Mouse (Mus musculus): Measurements from ENCODE around the gene Tmem206. TPM values are rescaled to one million over a fixed set of nuclear protein-coding genes. Genes with fewer than 3 reads are reported as not detected.

The Tmem206 gene
- polyA plus RNA-seq, 1 experiment from 2014 or later: 16.6 TPM

- H3K36me3 ChIP-seq: peaks cover 3% of the 10 kb centered on the region; the same call in 1 of the 2 replicates
- H3K9me3 ChIP-seq (replicated peaks): no peaks in the 10 kb centered on the region
- peaks cover 27% of the 10 kb centered on the region for H3K4me1 ChIP-seq (replicated peaks)
- H3K9ac ChIP-seq: no peak overlapping the region
- 92% methylated on average over 3 of the region's 3 CpGs for WGBS
- H3K27me3 ChIP-seq (replicated peaks): no peaks in the 10 kb centered on the region
- no peak for ATAC-seq (ENCODE audit: insufficient number of reproducible peaks, low FRiP score)
- no peak overlapping the region for H3K4me3 ChIP-seq
- no peak overlapping the region for H3K4me2 ChIP-seq
- no peak overlapping the region for H3K27ac ChIP-seq (ENCODE audit: poor library complexity, severe bottlenecking)
These were observed 55.1 kb downstream of the Tmem206 start for GRCm38 (mm10) chr1:191380843-191381242.

- ATAC-seq (ENCODE audit: insufficient number of reproducible peaks, low FRiP score): no peak
- peaks cover 3% of the 10 kb centered on the region; the same call in 1 of the 2 replicates for H3K36me3 ChIP-seq
- H3K4me1 ChIP-seq (replicated peaks): peaks cover 21% of the 10 kb centered on the region
- no peaks in the 10 kb centered on the region for H3K27me3 ChIP-seq (replicated peaks)
- H3K9me3 ChIP-seq (replicated peaks): no peaks in the 10 kb centered on the region
- H3K4me2 ChIP-seq: no peak overlapping the region
- H3K27ac ChIP-seq (ENCODE audit: poor library complexity, severe bottlenecking): no peak overlapping the region
- WGBS: 74% methylated on average over 11 of the region's 11 CpGs
- H3K9ac ChIP-seq: no peak overlapping the region
- H3K4me3 ChIP-seq: no peak overlapping the region
These were observed 56.4 kb downstream of the Tmem206 start for GRCm38 (mm10) chr1:191381955-191382736.

GRCm38 (mm10) chr1:191384786-191385430 lies 59.2 kb downstream of the Tmem206 start:
- no peak for ATAC-seq (ENCODE audit: insufficient number of reproducible peaks, low FRiP score)
- 91% methylated on average over 10 of the region's 10 CpGs for WGBS
- H3K9me3 ChIP-seq (replicated peaks): no peaks in the 10 kb centered on the region

GRCm38 (mm10) chr1:191391311-191391710 lies 65.6 kb downstream of the Tmem206 start:
- H3K27me3 ChIP-seq (replicated peaks): no peaks in the 10 kb centered on the region
- H3K9ac ChIP-seq: no peak overlapping the region
- WGBS: 6% methylated on average over 3 of the region's 3 CpGs
- ATAC-seq (ENCODE audit: insufficient number of reproducible peaks, low FRiP score): 0 out of 2 replicates have a peak, but pooled peaks have one; percentile 47
- no peaks in the 10 kb centered on the region for H3K36me3 ChIP-seq
- no peaks in the 10 kb centered on the region for H3K9me3 ChIP-seq (replicated peaks)
- no peak overlapping the region for H3K4me3 ChIP-seq
- no peak overlapping the region for H3K27ac ChIP-seq (ENCODE audit: poor library complexity, severe bottlenecking)
- peak overlapping the region; percentile 35; the same call in 1 of the 2 replicates for H3K4me2 ChIP-seq
- H3K4me1 ChIP-seq (replicated peaks): peaks cover 20% of the 10 kb centered on the region

More at GRCm38 (mm10) chr1:191384786-191385430, 59.2 kb downstream of the Tmem206 start:
- H3K27ac ChIP-seq (ENCODE audit: poor library complexity, severe bottlenecking): no peak overlapping the region
- H3K4me1 ChIP-seq (replicated peaks): peaks cover 15% of the 10 kb centered on the region
- H3K4me2 ChIP-seq: no peak overlapping the region
- H3K4me3 ChIP-seq: no peak overlapping the region
- H3K9ac ChIP-seq: no peak overlapping the region
- peaks cover 3% of the 10 kb centered on the region; the same call in 1 of the 2 replicates for H3K36me3 ChIP-seq
- no peaks in the 10 kb centered on the region for H3K27me3 ChIP-seq (replicated peaks)

GRCm38 (mm10) chr1:191393536-191393935 lies 67.8 kb downstream of the Tmem206 start:
- Histone ChIP-seq H3K27me3 (replicated peaks) (no peaks in the 10 kb centered on the region), H3K9me3 (replicated peaks) (no peaks in the 10 kb centered on the region), H3K4me1 (replicated peaks) (peaks cover 20% of the 10 kb centered on the region), H3K36me3 (no peaks in the 10 kb centered on the region), H3K27ac (ENCODE audit: poor library complexity, severe bottlenecking) (no peak overlapping the region), H3K4me2 (no peak overlapping the region), H3K4me3 (no peak overlapping the region), H3K9ac (no peak overlapping the region)
- WGBS: 57% methylated on average over 3 of the region's 3 CpGs
- ATAC-seq (ENCODE audit: insufficient number of reproducible peaks, low FRiP score): no peak

GRCm38 (mm10) chr1:191394126-191394525 lies 68.4 kb downstream of the Tmem206 start:
- ATAC-seq (ENCODE audit: insufficient number of reproducible peaks, low FRiP score): no peak
- Histone ChIP-seq H3K9ac (0 out of 2 replicates have a peak overlapping the region, but pooled peaks have one; percentile 48), H3K4me3 (peak overlapping the region; percentile 36), H3K4me1 (replicated peaks) (peaks cover 20% of the 10 kb centered on the region), H3K27me3 (replicated peaks) (no peaks in the 10 kb centered on the region), H3K4me2 (peak overlapping the region; percentile 50), H3K36me3 (no peaks in the 10 kb centered on the region), H3K9me3 (replicated peaks) (no peaks in the 10 kb centered on the region), H3K27ac (ENCODE audit: poor library complexity, severe bottlenecking) (no peak overlapping the region)
- WGBS: 34% methylated on average over 2 of the region's 2 CpGs

GRCm38 (mm10) chr1:191395200-191395599 lies 69.5 kb downstream of the Tmem206 start:
- WGBS: 33% methylated on average over 1 of the region's 1 CpGs
- no peaks in the 10 kb centered on the region for H3K27me3 ChIP-seq (replicated peaks)
- H3K4me3 ChIP-seq: peak overlapping the region; percentile 99
- H3K9me3 ChIP-seq (replicated peaks): no peaks in the 10 kb centered on the region
- no peak for ATAC-seq (ENCODE audit: insufficient number of reproducible peaks, low FRiP score)
- no peak overlapping the region for H3K27ac ChIP-seq (ENCODE audit: poor library complexity, severe bottlenecking)
- no peaks in the 10 kb centered on the region for H3K36me3 ChIP-seq
- H3K4me1 ChIP-seq (replicated peaks): peaks cover 23% of the 10 kb centered on the region
- peak overlapping the region; percentile 76 for H3K4me2 ChIP-seq
- H3K9ac ChIP-seq: peak overlapping the region; percentile 97

GRCm38 (mm10) chr1:191395871-191396433 lies 70.2 kb downstream of the Tmem206 start:
- H3K36me3 ChIP-seq: no peaks in the 10 kb centered on the region
- under 1% methylated on average over 43 of the region's 43 CpGs for WGBS
- ATAC-seq (ENCODE audit: insufficient number of reproducible peaks, low FRiP score): no peak
- no peaks in the 10 kb centered on the region for H3K27me3 ChIP-seq (replicated peaks)
- peak overlapping the region; percentile 97 for H3K9ac ChIP-seq
- H3K9me3 ChIP-seq (replicated peaks): no peaks in the 10 kb centered on the region
- peak overlapping the region; percentile 76 for H3K4me2 ChIP-seq
- peak overlapping the region; percentile 97 for H3K27ac ChIP-seq (ENCODE audit: poor library complexity, severe bottlenecking)
- H3K4me1 ChIP-seq (replicated peaks): peaks cover 24% of the 10 kb centered on the region
- peak overlapping the region; percentile 99 for H3K4me3 ChIP-seq

GRCm38 (mm10) chr1:191396446-191396845 lies 70.7 kb downstream of the Tmem206 start:
- H3K4me2 ChIP-seq: peak overlapping the region; percentile 76
- peak overlapping the region; percentile 97 for H3K9ac ChIP-seq
- H3K4me3 ChIP-seq: peak overlapping the region; percentile 99
- WGBS: under 1% methylated on average over 64 of the region's 74 CpGs
- H3K27me3 ChIP-seq (replicated peaks): no peaks in the 10 kb centered on the region
- H3K4me1 ChIP-seq (replicated peaks): peaks cover 19% of the 10 kb centered on the region
- H3K9me3 ChIP-seq (replicated peaks): no peaks in the 10 kb centered on the region
- H3K36me3 ChIP-seq: no peaks in the 10 kb centered on the region
- peak overlapping the region; percentile 97 for H3K27ac ChIP-seq (ENCODE audit: poor library complexity, severe bottlenecking)
- peak; percentile 41 for ATAC-seq (ENCODE audit: insufficient number of reproducible peaks, low FRiP score)

GRCm38 (mm10) chr1:191396897-191397849 lies 71.5 kb downstream of the Tmem206 start:
- H3K4me3 ChIP-seq: peak overlapping the region; percentile 99
- no peaks in the 10 kb centered on the region for H3K27me3 ChIP-seq (replicated peaks)
- peak overlapping the region; percentile 76 for H3K4me2 ChIP-seq
- no peaks in the 10 kb centered on the region for H3K9me3 ChIP-seq (replicated peaks)
- peak overlapping the region; percentile 97 for H3K9ac ChIP-seq
- peak overlapping the region; percentile 97 for H3K27ac ChIP-seq (ENCODE audit: poor library complexity, severe bottlenecking)
- under 1% methylated on average over 81 of the region's 82 CpGs for WGBS
- ATAC-seq (ENCODE audit: insufficient number of reproducible peaks, low FRiP score): peak; percentile 98
- no peaks in the 10 kb centered on the region for H3K36me3 ChIP-seq
- H3K4me1 ChIP-seq (replicated peaks): peaks cover 14% of the 10 kb centered on the region
